Mouse (Mus musculus): ENCODE data around the gene Trim69.
"Not testable (repeated sequence)": the region's sequence is repeated elsewhere in the genome, so short reads cannot be mapped to it uniquely, and the experiment has no call there.

The Trim69 gene

DNA sequence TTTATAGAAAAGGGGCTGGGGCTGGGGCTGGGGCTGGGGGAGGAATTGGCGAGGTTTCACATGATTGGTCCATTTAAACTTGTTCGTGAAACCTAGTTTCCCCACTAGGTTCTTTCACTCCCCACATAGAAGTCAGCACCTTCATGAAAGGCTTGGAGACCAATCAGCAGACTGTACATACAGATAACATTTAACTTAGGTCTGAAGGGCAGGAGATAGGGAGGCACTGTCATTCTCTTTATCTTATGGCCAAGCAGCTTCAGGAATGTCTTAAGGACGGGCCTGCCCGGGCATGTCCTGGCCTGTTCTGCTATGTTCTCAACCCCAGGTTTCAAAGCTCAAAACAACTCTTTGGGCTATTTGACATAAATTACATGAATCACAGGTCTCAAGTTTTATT, 56.6 kb downstream of the Trim69 start:
- not testable (repeated sequence) for DNase-seq

- DNase-seq = no peak
These were observed 57.7 kb downstream of the Trim69 start for GRCm38 (mm10) chr2:122218234-122218633.

DNA sequence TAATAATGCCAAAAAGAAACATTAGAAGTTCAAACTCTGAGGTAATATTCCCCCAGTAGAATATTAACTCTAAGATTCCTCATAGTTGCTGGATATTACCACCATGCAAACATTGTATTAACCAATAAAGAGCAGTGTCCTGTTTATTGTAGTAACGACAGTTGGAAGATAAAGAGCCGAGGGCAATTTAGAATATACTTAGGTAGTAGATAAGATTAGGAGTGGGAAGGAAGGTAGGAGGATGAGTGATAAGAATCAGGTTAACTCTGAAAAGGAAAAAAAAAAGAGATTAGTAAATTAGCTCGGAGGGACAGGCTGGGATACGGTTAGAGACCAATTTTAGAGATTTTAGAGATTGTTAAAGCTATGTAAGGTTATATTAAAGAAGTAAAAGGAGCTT, 60.9 kb downstream of the Trim69 start:
- no peak for DNase-seq

DNA sequence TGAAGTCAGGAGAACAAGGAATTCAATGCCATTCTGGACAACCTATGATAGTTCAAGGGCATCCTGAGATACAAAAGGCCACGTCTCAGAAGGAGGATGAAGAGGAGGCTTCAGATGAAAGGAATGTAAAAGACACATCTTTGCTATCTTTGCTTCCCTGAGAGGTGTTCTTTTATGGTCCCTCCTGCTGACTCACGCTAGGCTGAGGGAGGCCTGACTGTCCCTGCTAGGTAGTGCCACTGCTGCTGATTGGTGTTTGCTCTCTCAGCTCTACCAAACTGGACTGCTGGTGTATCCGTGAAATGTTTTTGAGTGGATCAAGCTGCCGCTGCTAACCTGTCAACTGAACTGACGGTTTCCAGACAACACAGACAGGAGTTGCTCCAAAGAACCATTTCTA, 61.3 kb downstream of the Trim69 start:
- no peak for DNase-seq

GRCm38 (mm10) chr2:122222272-122222671, 61.8 kb downstream of the Trim69 start:
- DNase-seq = no peak

DNA sequence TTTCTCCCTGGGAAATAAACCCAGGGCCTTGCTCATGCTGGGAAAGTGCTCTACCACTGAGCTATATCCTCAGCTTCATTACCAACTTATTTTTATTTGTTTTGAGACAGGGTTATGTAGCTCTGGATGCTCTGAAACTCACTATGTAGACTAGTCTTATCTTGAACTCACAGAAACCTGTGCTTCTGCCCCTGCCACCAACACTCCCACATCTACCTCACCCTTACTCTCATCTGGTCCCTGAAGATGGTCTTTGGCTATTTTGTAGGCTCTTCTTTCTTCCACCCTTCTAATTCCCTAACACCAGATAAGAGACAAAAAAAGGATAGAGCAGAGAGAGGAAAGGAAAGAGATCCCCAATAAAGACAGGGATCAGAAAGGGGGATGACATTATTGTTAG, 63.2 kb downstream of the Trim69 start:
- DNase-seq = no peak
